Mouse (Mus musculus): ENCODE measurements around the gene Nup98.

GRCm38 (mm10) chr7:102258753-102259152 lies 48.8 kb upstream of the Nup98 start:
- TF ChIP-seq POLR2A (IDR thresholded peaks at IDR 0.05; ENCODE audit: insufficient read length, low read depth) (no peak), TCF12 (IDR thresholded peaks at IDR 0.05; ENCODE audit: insufficient read depth, poor library complexity, severe bottlenecking) (no peak), MYOG (IDR thresholded peaks at IDR 0.05; ENCODE audit: control insufficient read depth in 1 of 3, insufficient read depth in 1 of 3, insufficient read length in 2 of 3, low read depth in 2 of 3) (no peak), MYOD1 (IDR thresholded peaks at IDR 0.05; ENCODE audit: control insufficient read depth in 1 of 3, insufficient read length in 2 of 3, low read depth in 2 of 3) (no peak), POLR2AphosphoS2 (IDR thresholded peaks at IDR 0.05; ENCODE audit: insufficient read length, low read depth) (no peak), MAX (IDR thresholded peaks at IDR 0.05; ENCODE audit: low read depth) (no peak), E2F4 (IDR thresholded peaks at IDR 0.05; ENCODE audit: insufficient read depth) (no peak), USF1 (IDR thresholded peaks at IDR 0.05; ENCODE audit: low read depth) (no peak), SRF (IDR thresholded peaks at IDR 0.05; ENCODE audit: control insufficient read depth, insufficient read length, low read depth) (no peak), REST (IDR thresholded peaks at IDR 0.05; ENCODE audit: insufficient read depth, insufficient read length) (no peak), CEBPB (IDR thresholded peaks at IDR 0.05; ENCODE audit: insufficient read depth, poor library complexity, severe bottlenecking) (no peak)
